Mouse (Mus musculus): ENCODE data around the gene D10Jhu81e.

GRCm38 (mm10) chr10:78182321-78182720, 12.7 kb upstream of the D10Jhu81e start:
- no peak for TF ChIP-seq POLR2A (IDR thresholded peaks at IDR 0.05; ENCODE audit: control insufficient read depth, low read depth, low read length)
- no peak for TF ChIP-seq CTCF (IDR thresholded peaks at IDR 0.05; ENCODE audit: control insufficient read depth, insufficient read depth, insufficient replicate concordance, low read depth, low read length)
